Mouse (Mus musculus): ENCODE measurements around the gene Nfkbil1. TPM values are rescaled to one million over a fixed set of nuclear protein-coding genes. Genes with fewer than 3 reads are reported as not detected.

The Nfkbil1 gene
- polyA plus RNA-seq, 1 experiment from 2014 or later: 2.8 TPM

DNA sequence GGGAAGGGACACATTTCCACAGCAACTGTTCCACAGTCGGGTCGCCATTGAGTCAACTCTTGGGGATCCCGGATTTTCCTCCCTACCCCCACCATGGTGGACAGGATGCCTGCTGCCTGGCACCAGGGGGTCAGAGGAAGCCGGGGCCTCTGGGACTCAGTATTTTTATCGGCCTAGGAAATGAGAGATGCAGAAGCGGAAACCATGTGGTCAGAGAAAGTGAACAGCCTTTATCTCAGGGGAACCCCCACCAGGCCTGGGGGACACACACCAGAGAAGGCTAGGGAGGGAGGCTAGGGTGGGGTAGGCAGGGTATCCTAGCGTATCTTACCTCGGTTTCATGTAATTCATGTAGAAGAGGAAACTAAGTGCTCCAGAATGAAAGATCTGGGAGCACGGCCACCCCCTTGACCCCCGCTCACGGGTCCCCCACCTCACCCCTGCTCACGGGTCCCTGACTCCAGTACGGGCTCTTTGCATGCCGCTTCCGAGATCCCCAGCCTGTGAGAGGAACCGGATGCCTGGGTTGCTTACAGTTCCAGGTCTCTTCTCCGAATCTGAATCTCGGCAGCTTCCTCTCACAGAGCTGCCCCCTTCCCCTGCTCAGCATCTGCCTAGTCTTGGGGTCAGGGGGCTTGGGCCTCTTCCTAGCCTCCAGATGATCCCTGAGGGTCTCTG is 16.9 kb downstream of the Nfkbil1 start:
- Histone ChIP-seq H3K27ac (ENCODE audit: low read length) (peak overlapping the region; percentile 16), H3K9ac (ENCODE audit: low read depth, low read length) (no peak overlapping the region), H3K9me3 (replicated peaks; ENCODE audit: control insufficient read depth, low read length) (no peaks in the 10 kb centered on the region), H3K4me3 (ENCODE audit: low read depth, low read length) (peak overlapping the region; percentile 9; the same call in 1 of the 2 replicates), H3K27me3 (ENCODE audit: control insufficient read depth, insufficient read depth, low read depth, low read length) (no peaks in the 10 kb centered on the region), H3K4me2 (ENCODE audit: low read depth, low read length) (peak overlapping the region; percentile 14), H3K4me1 (ENCODE audit: control insufficient read depth, low read depth, low read length) (peaks cover 8% of the 10 kb centered on the region; the same call in 1 of the 2 replicates), H3K36me3 (ENCODE audit: control insufficient read depth, insufficient read depth) (0 out of 2 replicates have a peak, but pooled peaks cover 3% of the 10 kb centered on the region)
- WGBS (ENCODE audit: insufficient replicate concordance): 12% methylated on average over 18 of the region's 18 CpGs
- ATAC-seq (ENCODE audit: low read depth): peak; percentile 57

DNA sequence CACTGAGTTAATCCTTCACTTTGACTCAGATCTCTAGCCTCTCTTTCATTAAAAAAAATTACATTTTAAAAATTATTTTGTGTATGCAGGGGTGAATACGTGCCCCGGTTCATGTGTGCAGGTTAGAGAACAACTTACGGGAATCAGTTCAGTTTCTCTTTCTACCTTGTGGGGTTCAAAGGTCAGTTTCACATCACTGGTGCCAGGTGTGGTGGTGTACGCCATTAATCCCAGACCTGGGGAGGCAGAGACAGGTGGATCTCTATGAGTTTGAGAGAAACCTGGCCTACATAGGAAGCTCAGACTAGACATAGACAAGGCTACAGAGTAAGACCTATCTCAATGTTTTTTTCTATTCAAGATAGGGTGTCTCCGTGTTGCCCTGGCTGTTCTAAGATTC is 22.5 kb downstream of the Nfkbil1 start:
- WGBS (ENCODE audit: insufficient replicate concordance): 71% methylated on average over 5 of the region's 5 CpGs
- Histone ChIP-seq H3K36me3 (ENCODE audit: control insufficient read depth, insufficient read depth) (no peaks in the 10 kb centered on the region), H3K4me3 (ENCODE audit: low read depth, low read length) (no peak overlapping the region), H3K4me2 (ENCODE audit: low read depth, low read length) (no peak overlapping the region), H3K4me1 (ENCODE audit: control insufficient read depth, low read depth, low read length) (peaks cover 3% of the 10 kb centered on the region; the same call in 1 of the 2 replicates), H3K9me3 (replicated peaks; ENCODE audit: control insufficient read depth, low read length) (no peaks in the 10 kb centered on the region), H3K9ac (ENCODE audit: low read depth, low read length) (no peak overlapping the region), H3K27ac (ENCODE audit: low read length) (no peak overlapping the region), H3K27me3 (ENCODE audit: control insufficient read depth, insufficient read depth, low read depth, low read length) (no peaks in the 10 kb centered on the region)
- ATAC-seq (ENCODE audit: low read depth): no peak

DNA sequence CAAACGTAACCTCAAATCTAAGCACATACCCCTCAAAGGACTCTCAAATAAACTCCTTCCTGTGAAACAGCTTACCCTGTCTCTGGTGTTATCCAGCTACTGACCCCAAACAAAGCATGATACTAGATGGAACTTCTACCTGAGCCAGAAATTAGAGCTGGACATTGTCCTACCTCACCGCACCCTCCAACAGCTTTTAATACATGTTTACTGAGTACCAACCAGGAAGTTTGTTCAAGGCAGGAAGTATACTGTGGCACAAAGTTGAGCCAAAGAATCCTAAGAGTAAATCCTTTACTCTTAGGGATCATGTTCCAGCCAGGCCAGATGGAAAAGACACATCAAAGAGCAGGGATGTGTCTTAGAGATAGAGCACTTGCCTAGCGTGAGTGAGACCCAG is 25.0 kb downstream of the Nfkbil1 start:
- H3K9ac ChIP-seq (ENCODE audit: low read depth, low read length): no peak overlapping the region
- H3K4me2 ChIP-seq (ENCODE audit: low read depth, low read length): no peak overlapping the region
- H3K27me3 ChIP-seq (ENCODE audit: control insufficient read depth, insufficient read depth, low read depth, low read length): no peaks in the 10 kb centered on the region
- WGBS (ENCODE audit: insufficient replicate concordance): 45% methylated on average over 3 of the region's 3 CpGs
- H3K27ac ChIP-seq (ENCODE audit: low read length): no peak overlapping the region
- no peak overlapping the region for H3K4me3 ChIP-seq (ENCODE audit: low read depth, low read length)
- H3K9me3 ChIP-seq (replicated peaks; ENCODE audit: control insufficient read depth, low read length): no peaks in the 10 kb centered on the region
- H3K36me3 ChIP-seq (ENCODE audit: control insufficient read depth, insufficient read depth): no peaks in the 10 kb centered on the region
- no peak for ATAC-seq (ENCODE audit: low read depth)
- peaks cover 3% of the 10 kb centered on the region; the same call in 1 of the 2 replicates for H3K4me1 ChIP-seq (ENCODE audit: control insufficient read depth, low read depth, low read length)

GRCm38 (mm10) chr17:35209785-35210535 is 25.6 kb downstream of the Nfkbil1 start:
- no peak overlapping the region for H3K9ac ChIP-seq (ENCODE audit: low read depth, low read length)
- peaks cover 5% of the 10 kb centered on the region for H3K27me3 ChIP-seq (ENCODE audit: control insufficient read depth, insufficient read depth, low read depth, low read length)
- 42% methylated on average over 12 of the region's 12 CpGs for WGBS (ENCODE audit: insufficient replicate concordance)
- ATAC-seq (ENCODE audit: low read depth): no peak
- H3K36me3 ChIP-seq (ENCODE audit: control insufficient read depth, insufficient read depth): no peaks in the 10 kb centered on the region
- H3K4me2 ChIP-seq (ENCODE audit: low read depth, low read length): no peak overlapping the region
- peaks cover 3% of the 10 kb centered on the region; the same call in 1 of the 2 replicates for H3K4me1 ChIP-seq (ENCODE audit: control insufficient read depth, low read depth, low read length)
- H3K4me3 ChIP-seq (ENCODE audit: low read depth, low read length): no peak overlapping the region
- no peak overlapping the region for H3K27ac ChIP-seq (ENCODE audit: low read length)
- no peaks in the 10 kb centered on the region for H3K9me3 ChIP-seq (replicated peaks; ENCODE audit: control insufficient read depth, low read length)

GRCm38 (mm10) chr17:35205380-35205769 is 30.2 kb downstream of the Nfkbil1 start:
- H3K36me3 ChIP-seq (ENCODE audit: control insufficient read depth, insufficient read depth): no peaks in the 10 kb centered on the region
- no peak overlapping the region for H3K4me2 ChIP-seq (ENCODE audit: low read depth, low read length)
- H3K9me3 ChIP-seq (replicated peaks; ENCODE audit: control insufficient read depth, low read length): no peaks in the 10 kb centered on the region
- H3K27ac ChIP-seq (ENCODE audit: low read length): no peak overlapping the region
- no peak overlapping the region for H3K4me3 ChIP-seq (ENCODE audit: low read depth, low read length)
- no peak for ATAC-seq (ENCODE audit: low read depth)
- 49% methylated on average over 10 of the region's 10 CpGs for WGBS (ENCODE audit: insufficient replicate concordance)
- H3K27me3 ChIP-seq (ENCODE audit: control insufficient read depth, insufficient read depth, low read depth, low read length): peaks cover 32% of the 10 kb centered on the region
- H3K9ac ChIP-seq (ENCODE audit: low read depth, low read length): no peak overlapping the region
- no peaks in the 10 kb centered on the region for H3K4me1 ChIP-seq (ENCODE audit: control insufficient read depth, low read depth, low read length)

DNA sequence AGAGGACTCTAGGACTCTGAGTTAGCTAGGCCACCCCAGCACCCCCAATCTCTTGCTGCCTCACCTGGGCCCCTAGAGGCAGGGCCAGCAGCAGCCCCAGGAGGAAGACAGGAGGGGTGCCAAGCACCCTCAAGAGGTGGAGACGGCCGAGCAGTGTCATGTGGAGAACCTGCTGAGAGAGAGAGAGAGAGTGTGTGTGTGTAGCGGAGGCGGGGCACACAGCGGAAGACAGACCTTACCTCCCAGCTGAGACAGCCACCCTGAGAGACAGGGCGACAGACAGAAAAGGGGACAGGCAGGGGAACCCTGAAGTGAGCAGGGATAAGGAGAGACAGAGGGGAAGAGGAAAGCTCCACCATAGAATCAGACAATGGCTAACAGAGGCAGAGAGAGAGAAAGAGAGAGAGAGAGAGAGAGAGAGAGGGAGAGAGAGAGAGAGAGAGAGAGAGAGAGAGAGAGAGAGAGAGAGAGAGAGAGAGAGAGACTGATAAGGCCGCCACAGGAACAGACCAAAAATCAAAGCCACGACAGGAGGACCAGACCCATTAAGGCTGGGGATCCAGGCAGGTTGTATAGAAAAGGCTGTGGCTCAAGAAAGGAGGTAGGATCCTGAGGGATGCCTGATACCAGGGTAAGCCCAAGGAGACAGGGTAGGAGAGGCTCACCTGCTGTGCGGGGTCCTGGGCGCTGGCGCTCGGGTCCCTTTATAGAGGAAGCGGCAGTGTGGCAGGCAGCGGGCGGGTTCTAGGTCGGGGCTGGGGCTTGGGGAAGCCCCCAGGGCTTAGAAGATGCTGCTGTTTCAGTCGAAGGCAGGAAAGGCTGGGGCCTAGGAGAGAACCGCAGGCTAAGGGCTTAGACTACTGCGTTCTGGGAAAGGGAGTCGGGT is 30.9 kb downstream of the Nfkbil1 start, which contains the start of gene Lta:
Lta (minus strand) TSS at position 858 of the 886 bp plus-strand sequence.
- H3K27me3 ChIP-seq (ENCODE audit: control insufficient read depth, insufficient read depth, low read depth, low read length): peaks cover 35% of the 10 kb centered on the region
- no peak within 1 kb of the TSS for H3K4me3 ChIP-seq (ENCODE audit: low read depth, low read length)
- no peaks in the 10 kb centered on the region for H3K36me3 ChIP-seq (ENCODE audit: control insufficient read depth, insufficient read depth)
- no peak within 1 kb of the TSS for H3K27ac ChIP-seq (ENCODE audit: low read length)
- no peak for ATAC-seq (ENCODE audit: low read depth)
- no peak within 1 kb of the TSS for H3K9ac ChIP-seq (ENCODE audit: low read depth, low read length)
- no peaks in the 10 kb centered on the region for H3K4me1 ChIP-seq (ENCODE audit: control insufficient read depth, low read depth, low read length)
- 34% methylated on average over 20 of the region's 20 CpGs for WGBS (ENCODE audit: insufficient replicate concordance)
- H3K4me2 ChIP-seq (ENCODE audit: low read depth, low read length): no peak within 1 kb of the TSS
- H3K9me3 ChIP-seq (replicated peaks; ENCODE audit: control insufficient read depth, low read length): no peaks in the 10 kb centered on the region

- H3K9me3 ChIP-seq (replicated peaks; ENCODE audit: control insufficient read depth, low read length): no peaks in the 10 kb centered on the region
- ATAC-seq (ENCODE audit: low read depth): no peak
- H3K4me3 ChIP-seq (ENCODE audit: low read depth, low read length): no peak overlapping the region
- no peaks in the 10 kb centered on the region for H3K36me3 ChIP-seq (ENCODE audit: control insufficient read depth, insufficient read depth)
- H3K4me1 ChIP-seq (ENCODE audit: control insufficient read depth, low read depth, low read length): no peaks in the 10 kb centered on the region
- no peak overlapping the region for H3K9ac ChIP-seq (ENCODE audit: low read depth, low read length)
- peaks cover 35% of the 10 kb centered on the region for H3K27me3 ChIP-seq (ENCODE audit: control insufficient read depth, insufficient read depth, low read depth, low read length)
- H3K4me2 ChIP-seq (ENCODE audit: low read depth, low read length): peak overlapping the region; percentile 26
- H3K27ac ChIP-seq (ENCODE audit: low read length): no peak overlapping the region
- 70% methylated on average over 4 of the region's 4 CpGs for WGBS (ENCODE audit: insufficient replicate concordance)
Measured at GRCm38 (mm10) chr17:35202442-35202841, 33.1 kb downstream of the Nfkbil1 start.

DNA sequence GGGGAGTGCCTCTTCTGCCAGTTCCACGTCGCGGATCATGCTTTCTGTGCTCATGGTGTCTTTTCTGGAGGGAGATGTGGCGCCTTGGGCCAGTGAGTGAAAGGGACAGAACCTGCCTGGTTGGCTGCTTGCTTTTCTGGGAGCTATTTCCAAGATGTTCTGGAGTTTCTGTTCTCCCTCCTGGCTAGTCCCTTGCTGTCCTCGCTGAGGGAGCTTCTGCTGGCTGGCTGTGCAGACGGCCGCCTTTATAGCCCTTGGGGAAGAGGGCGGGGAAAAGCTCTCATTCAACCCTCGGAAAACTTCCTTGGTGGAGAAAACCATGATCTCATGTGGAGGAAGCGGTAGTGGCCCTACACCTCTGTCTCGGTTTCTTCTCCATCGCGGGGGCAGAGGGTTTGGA is 33.8 kb downstream of the Nfkbil1 start, which contains the start of gene Tnf:
Tnf (minus strand) TSS at position 221 of the 400 bp plus-strand sequence.
- Histone ChIP-seq H3K4me1 (ENCODE audit: control insufficient read depth, low read depth, low read length) (no peaks in the 10 kb centered on the region), H3K36me3 (ENCODE audit: control insufficient read depth, insufficient read depth) (no peaks in the 10 kb centered on the region), H3K4me3 (ENCODE audit: low read depth, low read length) (peak within 1 kb of the TSS; percentile 30), H3K4me2 (ENCODE audit: low read depth, low read length) (peak within 1 kb of the TSS; percentile 26), H3K27me3 (ENCODE audit: control insufficient read depth, insufficient read depth, low read depth, low read length) (peaks cover 38% of the 10 kb centered on the region), H3K9me3 (replicated peaks; ENCODE audit: control insufficient read depth, low read length) (no peaks in the 10 kb centered on the region), H3K27ac (ENCODE audit: low read length) (peak within 1 kb of the TSS; percentile 72), H3K9ac (ENCODE audit: low read depth, low read length) (0 out of 2 replicates have a peak within 1 kb of the TSS, but pooled peaks have one; percentile 1)
- WGBS (ENCODE audit: insufficient replicate concordance): 13% methylated on average over 13 of the region's 13 CpGs
- no peak for ATAC-seq (ENCODE audit: low read depth)
